Mouse (Mus musculus) ZHBTc4 (cell line): ENCODE measurements at regions not wholly inside any gene's neighbourhood (a gene's known extent, or its start where the extent isn't known, plus 50 kb on each side); places are given as distances from the start of the nearest gene placed in this dataset.

Experiments used
- DNase-seq: peaks from one replicate; pipeline ENCODE4 v3.0.0-alpha.2; 2011; ENCODE audit warnings: low read depth, low spot score

- no peak for DNase-seq
Measured at GRCm38 (mm10) chr11:109039792-109040518, 104.2 kb downstream of the E030025P04Rik start.

- DNase-seq: no peak
Measured at GRCm38 (mm10) chr11:109039060-109039791, 104.9 kb downstream of the E030025P04Rik start.

DNA sequence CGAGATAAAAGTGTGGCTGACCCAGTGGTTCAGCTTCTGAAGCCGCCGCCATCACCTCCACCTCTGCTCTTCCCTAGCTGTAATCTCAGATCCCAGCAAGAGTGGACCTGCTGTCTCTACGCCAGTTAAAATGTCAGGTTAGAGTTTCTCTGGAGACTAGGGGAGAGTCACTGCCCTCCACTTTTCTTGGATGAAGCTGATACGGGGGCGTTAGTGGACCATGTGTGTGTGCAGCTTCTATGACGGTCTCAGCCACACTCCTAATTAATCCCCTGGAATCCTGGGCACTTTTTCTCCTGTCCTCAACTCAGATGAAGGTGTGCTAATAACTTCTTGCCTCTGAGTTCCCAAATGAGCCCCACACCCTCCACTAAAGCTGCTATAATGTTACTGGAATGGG is 106.0 kb downstream of the E030025P04Rik start:
- DNase-seq: no peak

DNA sequence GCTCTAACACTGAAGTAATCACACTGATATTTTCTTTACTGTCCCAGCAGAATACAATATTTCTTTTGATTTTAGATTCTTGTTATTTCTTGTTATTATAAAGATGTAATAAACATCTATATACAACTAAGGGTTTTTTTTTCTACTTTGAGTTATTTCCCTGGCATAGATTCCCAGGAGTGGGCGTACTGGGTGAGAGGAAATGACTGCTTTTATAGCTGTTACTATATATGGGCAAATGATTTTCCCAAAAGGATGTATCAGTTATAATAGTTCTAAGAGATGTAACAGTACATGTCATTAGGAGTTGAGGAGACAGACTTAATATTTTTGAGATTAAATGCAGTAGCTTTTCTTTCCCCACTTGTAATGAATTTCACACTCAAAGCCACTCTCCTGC is 109.6 kb downstream of the E030025P04Rik start:
- DNase-seq: no peak

DNA sequence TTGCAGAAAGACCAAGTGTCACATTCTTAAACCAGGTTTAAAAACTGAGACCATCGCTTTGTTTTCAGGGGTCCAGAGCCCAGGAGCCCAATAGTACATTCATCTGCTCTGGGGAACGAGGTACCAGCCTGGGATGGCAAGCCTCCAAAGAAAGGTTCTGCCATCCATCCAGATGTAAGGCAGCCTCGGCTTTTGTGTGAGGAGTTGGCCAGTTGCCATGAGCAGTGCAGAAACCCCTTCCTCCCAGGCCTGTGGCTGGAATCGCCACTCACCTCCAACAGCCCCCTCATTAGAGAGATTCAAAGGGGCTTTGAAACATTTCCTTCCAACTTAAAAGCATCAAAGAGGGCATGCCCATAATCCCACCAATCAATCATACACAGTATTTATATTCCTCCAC is 110.1 kb downstream of the E030025P04Rik start:
- DNase-seq: no peak

DNA sequence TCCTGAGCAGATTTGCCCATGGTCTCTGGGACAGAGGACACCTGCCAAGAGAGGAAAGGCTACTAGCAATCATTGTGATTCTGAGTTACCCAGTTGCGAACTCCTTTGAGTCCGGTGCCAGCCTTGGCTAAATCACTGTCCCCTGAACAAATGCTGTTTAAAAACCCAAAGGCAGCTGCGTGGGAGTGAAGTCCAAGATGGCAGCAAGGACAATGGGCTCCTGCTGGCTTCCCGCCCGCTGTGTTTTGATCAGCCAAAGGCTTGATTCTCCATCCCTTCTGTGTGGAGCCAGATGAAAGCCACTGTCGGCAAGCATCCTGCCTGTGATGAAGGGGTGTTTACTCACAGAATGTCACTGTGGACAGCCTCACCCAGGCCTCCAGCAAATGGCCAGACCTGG is 111.4 kb downstream of the E030025P04Rik start:
- DNase-seq: no peak

- peak; percentile 67 for DNase-seq
Measured at GRCm38 (mm10) chr11:109030486-109030885, 110.3 kb downstream of the Axin2 start.

GRCm38 (mm10) chr11:109029894-109030293 is 109.7 kb downstream of the Axin2 start:
- no peak for DNase-seq

DNA sequence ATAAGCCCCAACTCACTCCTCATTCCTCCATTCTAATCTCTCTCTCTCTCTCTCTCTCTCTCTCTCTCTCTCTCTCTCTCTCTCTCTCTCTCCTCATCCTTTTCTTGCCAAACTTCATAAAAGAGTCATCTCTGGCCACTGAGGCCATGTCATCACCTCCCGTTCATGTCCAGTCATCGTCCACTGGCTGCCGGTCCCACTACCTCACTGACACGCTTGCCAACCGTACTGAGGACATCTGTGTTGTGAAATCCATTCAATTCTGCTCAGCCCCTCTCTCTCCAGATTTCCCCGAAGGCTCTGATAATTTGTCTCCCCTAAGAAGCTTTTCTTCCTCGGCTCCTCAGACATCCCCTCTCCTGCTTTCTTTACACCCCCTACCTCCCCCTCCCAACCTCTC is 94.7 kb downstream of the Axin2 start:
- no peak for DNase-seq

DNA sequence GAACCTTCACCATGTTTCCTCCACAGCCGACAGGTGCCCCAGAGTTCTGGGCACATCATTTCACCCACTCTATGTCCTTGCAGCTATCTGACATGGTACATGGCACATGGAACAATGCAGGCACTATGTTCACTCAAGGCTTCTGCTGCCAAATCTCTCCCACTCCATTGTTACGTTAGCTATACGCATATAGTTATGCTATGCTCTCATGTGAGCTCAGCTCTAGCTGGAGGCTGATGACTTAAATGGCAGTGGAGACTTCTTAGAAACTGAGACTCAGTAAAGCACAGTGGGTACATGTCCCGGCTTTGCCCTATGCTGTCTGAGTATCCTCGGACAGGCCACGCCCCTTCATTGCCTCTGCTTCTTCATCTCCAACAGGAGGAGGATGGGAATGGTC is 91.0 kb downstream of the Axin2 start:
- DNase-seq: no peak

DNA sequence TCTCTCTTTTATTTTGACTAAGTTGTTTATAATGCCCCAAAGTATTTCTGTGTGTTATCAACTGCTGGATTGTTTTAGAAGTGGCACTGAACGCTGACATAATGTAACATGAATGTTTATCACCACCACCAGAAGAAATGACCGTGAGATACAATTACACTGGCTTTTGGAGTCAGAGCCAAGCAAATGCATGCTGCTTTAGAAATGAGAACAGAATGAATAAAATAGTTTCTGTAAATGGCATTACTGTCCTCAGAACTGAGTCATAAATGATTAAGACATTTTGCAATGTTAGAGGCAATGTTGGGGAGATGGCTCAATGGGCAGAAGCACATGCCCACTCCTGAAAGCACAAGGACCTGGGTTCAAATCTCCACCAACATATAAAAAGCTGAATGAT is 88.7 kb downstream of the Axin2 start:
- no peak for DNase-seq

- DNase-seq: no peak
Measured at GRCm38 (mm10) chr11:109005681-109006080, 85.5 kb downstream of the Axin2 start.
